Mouse (Mus musculus) cortical plate, adult 2 months (tissue): ENCODE results near the gene Nenf.

Experiments
- CTCF ChIP-seq: fragments of 200-500 bp; IDR thresholded peaks from 2 replicates; pipeline ENCODE4 v1.5.1; 2011; ENCODE audit warnings: mild to moderate bottlenecking, control low read depth, low read length; ENCODE audit not compliant: insufficient read depth; ENCODE audit errors: extremely low read depth
- POLR2A ChIP-seq: fragments of 200-500 bp; IDR thresholded peaks from 2 replicates; pipeline ENCODE4 v1.6.1; 2011; ENCODE audit warnings: mild to moderate bottlenecking, low read length, control low read depth; ENCODE audit not compliant: insufficient read depth; ENCODE audit errors: extremely low read depth

DNA sequence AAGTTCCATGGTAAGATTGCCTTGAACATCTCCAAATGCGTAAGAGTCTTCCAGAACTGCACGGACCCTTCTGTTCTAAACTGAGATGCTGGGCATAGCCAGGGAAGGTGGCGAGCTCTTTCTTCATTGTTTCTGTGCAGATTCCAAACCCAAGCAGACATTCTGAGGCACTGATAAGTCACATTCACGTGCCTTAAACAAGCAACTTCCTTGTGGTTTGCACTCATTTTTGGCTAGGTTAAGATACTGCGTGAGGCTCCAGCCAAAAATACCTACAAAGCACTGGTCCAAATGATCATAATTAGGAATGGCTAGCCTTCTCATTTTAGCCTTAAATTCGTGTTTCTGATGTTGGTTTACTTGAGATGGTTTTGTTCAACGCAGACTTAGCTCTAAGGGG is 41.5 kb upstream of the Nenf start:
- TF ChIP-seq POLR2A (no peak), CTCF (no peak)
